Mouse (Mus musculus) heart, adult 2 months (tissue): ENCODE measurements around the gene B430306N03Rik. TPM values are rescaled to one million over a fixed set of nuclear protein-coding genes. Genes with fewer than 3 reads are reported as not detected.

Experiments
- DNase-seq, 2 experiments: peaks; one replicate each; pipeline ENCODE4 v3.0.0; 2021
- H3K27ac ChIP-seq: fragments of 200-600 bp; 2 replicates; pipeline ENCODE4 v1.8.1; 2022
- H3K27me3 ChIP-seq: fragments of 200-500 bp; 2 replicates; pipeline ENCODE4 v1.6.1; 2012; ENCODE audit warnings: mild to moderate bottlenecking, low read length, inconsistent platforms, mixed read lengths; ENCODE audit not compliant: control insufficient read depth, insufficient read depth
- H3K36me3 ChIP-seq: fragments of 200-500 bp; 2 replicates; pipeline ENCODE4 v1.6.1; 2012; ENCODE audit warnings: low read length, inconsistent platforms; ENCODE audit not compliant: control insufficient read depth, insufficient read depth
- H3K4me1 ChIP-seq: fragments of 200-500 bp; 2 replicates; pipeline ENCODE4 v1.6.1; 2011; ENCODE audit warnings: low read length; ENCODE audit not compliant: control insufficient read depth, insufficient read depth
- H3K4me3 ChIP-seq: fragments of 200-600 bp; 2 replicates; pipeline ENCODE4 v1.8.1; 2022
- H3K79me2 ChIP-seq: fragments of 200-500 bp; replicated peaks from 2 replicates; pipeline ENCODE4 v1.6.1; 2012; ENCODE audit warnings: mild to moderate bottlenecking, inconsistent platforms, low read length, moderate library complexity, mixed read lengths; ENCODE audit not compliant: control insufficient read depth, insufficient read depth
- H3K9ac ChIP-seq: fragments of 200-500 bp; 2 replicates; pipeline ENCODE4 v1.6.1; 2012; ENCODE audit warnings: low read depth, mild to moderate bottlenecking, control low read depth, inconsistent platforms, low read length, mixed read lengths
- CTCF ChIP-seq: fragments of 200-600 bp; IDR thresholded peaks from 2 replicates; pipeline ENCODE4 v1.8.1; 2022; ENCODE audit warnings: antibody characterized with exemption, mild to moderate bottlenecking, moderate library complexity
- EP300 ChIP-seq: fragments of 200-500 bp; IDR thresholded peaks from 2 replicates; pipeline ENCODE4 v1.6.1; 2011; ENCODE audit warnings: low read depth, low read length, control low read depth; ENCODE audit not compliant: insufficient read depth
- POLR2A ChIP-seq: fragments of 200-500 bp; IDR thresholded peaks from 2 replicates; pipeline ENCODE4 v1.6.1; 2011; ENCODE audit warnings: mild to moderate bottlenecking, low read depth, low read length, control low read depth; ENCODE audit not compliant: insufficient read depth
- WGBS: fragments of 180-500 bp; shearing (Covaris S2); methylation state at CpG from one replicate; pipeline ENCODE4 v1.1.7; 2018; 5-methylcytosine and 5-hydroxymethylcytosine counted together
- intact Hi-C: fragments of 180-260 bp; cut with DNase I; formaldehyde crosslinking; loops from one replicate; pipeline ENCODE4 v1.15.1; 2025
- polyA plus RNA-seq: library from polyadenylated mRNA; depleted of rRNA; stranded (reverse); fragments of >200 nt; gene quantifications from 2 replicates; pipeline ENCODE4 v1.2.3, GENCODE M21; 2012
- total RNA-seq, 2 experiments: library from RNA; stranded (reverse); gene quantifications; 2 replicates each; pipeline ENCODE4 v1.2.3; 2021

The B430306N03Rik gene
- total and polyA plus RNA-seq, 3 experiments = 0.14 to 0.57 (median 0.55) TPM

DNA sequence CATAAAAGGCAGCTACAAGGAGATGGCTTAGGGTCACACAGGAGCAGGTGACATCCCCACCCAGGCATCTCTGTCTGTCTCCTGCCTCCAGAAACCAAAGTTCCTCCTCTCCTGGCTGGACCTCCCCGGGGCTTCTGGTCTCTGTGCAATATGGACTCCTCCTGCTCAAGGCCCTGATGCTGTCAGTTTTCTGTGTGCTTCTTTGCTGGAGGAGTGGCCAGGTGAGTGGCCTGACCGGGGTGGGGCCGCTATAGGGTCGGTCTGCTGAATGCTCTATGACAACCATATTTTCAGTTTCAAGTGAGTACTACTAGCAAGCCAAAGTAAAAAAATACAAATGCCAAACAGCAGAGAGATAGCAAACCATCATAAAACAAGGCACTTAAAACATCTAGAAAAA, 43.3 kb upstream of the B430306N03Rik start:
- WGBS = 86% methylated on average over 4 of the region's 4 CpGs
- intact Hi-C loops = no loop called here
- Histone ChIP-seq H3K9ac (no peak overlapping the region), H3K27ac (no peak overlapping the region), H3K36me3 (no peaks in the 10 kb centered on the region), H3K4me3 (no peak overlapping the region), H3K79me2 (no peaks in the 10 kb centered on the region), H3K27me3 (no peaks in the 10 kb centered on the region), H3K4me1 (no peaks in the 10 kb centered on the region)
- TF ChIP-seq POLR2A = no peak
- TF ChIP-seq EP300 = no peak
- no peak for TF ChIP-seq CTCF
- DNase-seq = no peak

DNA sequence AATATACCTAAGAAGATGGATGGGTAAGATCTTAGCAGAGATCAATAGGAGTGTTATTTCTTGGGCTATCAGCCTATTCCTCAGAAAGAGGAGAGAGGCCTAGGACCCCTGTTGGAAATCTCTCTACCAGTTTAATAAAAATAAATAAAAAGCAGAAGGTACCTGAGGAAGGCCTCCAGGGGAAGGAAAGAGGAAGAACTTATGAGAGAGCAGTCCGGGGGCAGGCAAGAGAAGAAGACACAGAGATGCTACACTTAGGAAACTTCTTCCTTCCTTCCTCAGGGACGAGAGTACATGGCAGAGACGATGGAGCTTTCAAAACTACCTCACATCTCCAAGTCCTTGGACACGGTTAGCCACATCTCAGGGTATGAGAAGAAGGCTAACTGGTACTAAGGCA, 41.8 kb upstream of the B430306N03Rik start:
- Histone ChIP-seq H3K4me1 (no peaks in the 10 kb centered on the region), H3K9ac (no peak overlapping the region), H3K27me3 (no peaks in the 10 kb centered on the region), H3K36me3 (no peaks in the 10 kb centered on the region), H3K4me3 (no peak overlapping the region), H3K27ac (no peak overlapping the region), H3K79me2 (no peaks in the 10 kb centered on the region)
- intact Hi-C loops = loop anchor here (1.0 to 2.0 kb wide), 2 partner anchors 63 to 329 kb away; no protein-coding TSS in a partner anchor
- TF ChIP-seq POLR2A (no peak), CTCF (no peak), EP300 (no peak)
- WGBS = 68% methylated on average over 4 of the region's 4 CpGs
- DNase-seq = no peak

DNA sequence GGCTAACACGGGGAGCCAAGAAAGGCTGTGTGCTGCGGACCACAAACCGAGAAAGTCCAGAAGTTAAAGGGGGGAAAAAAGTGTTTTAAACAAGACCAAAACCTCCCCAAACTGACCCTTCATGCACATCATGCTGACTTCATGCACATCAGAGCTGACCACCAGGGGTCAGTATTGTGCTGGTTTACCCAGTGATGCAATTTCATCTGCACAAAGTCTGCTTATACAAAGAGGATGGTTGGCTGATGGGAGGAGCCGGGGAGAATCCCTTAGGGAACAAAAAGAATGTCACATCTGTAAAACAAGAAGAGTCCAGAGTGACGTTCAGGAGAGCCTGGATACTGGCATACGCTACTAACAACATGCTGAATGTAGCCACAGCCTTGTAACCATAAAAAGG, 41.1 kb upstream of the B430306N03Rik start:
- intact Hi-C loops = loop anchor here (1.0 to 2.0 kb wide), 2 partner anchors 62 to 328 kb away; no protein-coding TSS in a partner anchor

DNA sequence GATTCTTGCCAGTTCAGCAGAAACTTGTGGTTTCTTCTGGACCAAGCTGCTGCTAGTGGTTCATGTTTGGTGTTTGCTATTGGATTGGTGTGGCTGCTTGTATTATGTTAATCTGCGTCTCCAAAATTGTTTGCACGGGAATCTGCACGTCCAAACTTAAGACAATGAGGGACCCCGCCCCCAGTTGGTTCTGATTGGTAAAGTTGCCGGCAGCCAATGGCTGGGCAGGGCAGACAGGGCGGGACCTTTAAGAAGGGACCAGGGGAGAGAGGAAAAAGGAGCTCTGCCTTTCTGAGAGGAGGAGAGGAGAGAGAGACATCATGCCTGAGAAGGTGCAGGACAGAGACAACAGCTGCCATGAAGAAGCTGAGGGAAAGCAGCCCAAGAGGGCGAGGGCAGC, 40.2 kb upstream of the B430306N03Rik start:
- H3K4me3 ChIP-seq = no peak overlapping the region
- WGBS = 55% methylated on average over 7 of the region's 7 CpGs
- H3K9ac ChIP-seq = no peak overlapping the region
- TF ChIP-seq CTCF = no peak
- no peak for TF ChIP-seq EP300
- TF ChIP-seq POLR2A = no peak
- H3K79me2 ChIP-seq = no peaks in the 10 kb centered on the region
- intact Hi-C loops = loop anchor here (2.0 kb wide), 1 partner anchor 327 kb away; no protein-coding TSS in a partner anchor
- H3K36me3 ChIP-seq = no peaks in the 10 kb centered on the region
- DNase-seq = no peak
- no peak overlapping the region for H3K27ac ChIP-seq
- H3K27me3 ChIP-seq = no peaks in the 10 kb centered on the region
- no peaks in the 10 kb centered on the region for H3K4me1 ChIP-seq

More for the DNA sequence above, 41.1 kb upstream of the B430306N03Rik start:
- 20% methylated on average over 6 of the region's 6 CpGs for WGBS
- Histone ChIP-seq H3K79me2 (no peaks in the 10 kb centered on the region), H3K27me3 (no peaks in the 10 kb centered on the region), H3K27ac (no peak overlapping the region), H3K4me3 (no peak overlapping the region), H3K9ac (no peak overlapping the region), H3K4me1 (no peaks in the 10 kb centered on the region), H3K36me3 (no peaks in the 10 kb centered on the region)
- TF ChIP-seq EP300 (no peak), CTCF (peak; percentile 94), POLR2A (no peak)
- DNase-seq = peak; percentile 68 to 77

DNA sequence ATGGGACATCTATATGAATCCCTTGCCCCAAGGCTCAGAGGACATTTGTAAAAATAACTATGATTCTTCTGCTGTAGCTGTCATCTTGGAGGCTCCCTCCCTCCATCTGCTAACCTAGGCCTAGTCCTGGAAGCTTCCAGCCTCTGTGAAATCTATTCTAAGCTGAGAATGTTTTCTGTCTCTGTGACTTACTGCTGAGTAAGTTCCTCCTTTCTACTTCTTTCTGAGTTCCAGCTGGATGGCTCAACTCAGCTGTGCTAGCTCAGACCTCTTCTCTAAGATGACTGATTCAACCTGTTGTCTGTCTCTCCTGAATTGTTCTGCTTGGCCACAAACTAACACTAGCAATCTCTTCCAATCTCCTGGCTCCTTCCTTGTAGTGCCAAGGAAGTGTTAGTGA, 37.6 kb upstream of the B430306N03Rik start:
- intact Hi-C loops = no loop called here
- Histone ChIP-seq H3K36me3 (no peaks in the 10 kb centered on the region), H3K27me3 (no peaks in the 10 kb centered on the region), H3K4me3 (no peak overlapping the region), H3K9ac (no peak overlapping the region), H3K4me1 (no peaks in the 10 kb centered on the region), H3K27ac (no peak overlapping the region), H3K79me2 (no peaks in the 10 kb centered on the region)
- DNase-seq = no peak
- TF ChIP-seq POLR2A (no peak), EP300 (no peak), CTCF (no peak)

DNA sequence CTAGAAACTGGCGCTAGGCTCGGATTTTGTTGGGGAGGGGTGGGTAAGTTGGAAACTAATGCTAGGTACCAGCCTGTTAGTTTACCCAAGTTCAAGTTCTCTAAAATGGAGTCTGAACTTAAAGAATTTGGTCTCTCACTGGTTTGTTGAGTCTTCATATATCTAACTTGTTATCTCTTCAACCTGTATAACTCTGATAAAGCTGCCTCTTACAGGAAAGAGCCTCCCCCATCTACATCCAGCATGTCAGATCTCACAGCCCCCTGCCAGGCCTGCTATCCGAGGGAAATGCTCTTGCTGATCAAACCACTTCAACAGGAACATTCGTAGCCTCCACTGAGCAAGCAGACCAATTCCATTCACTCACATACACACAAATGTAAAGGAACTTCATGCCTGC, 36.9 kb upstream of the B430306N03Rik start:
- no peak for DNase-seq
- intact Hi-C loops = no loop called here
- no peak for TF ChIP-seq POLR2A
- no peak for TF ChIP-seq CTCF
- TF ChIP-seq EP300 = no peak

More for the DNA sequence above, 36.9 kb upstream of the B430306N03Rik start:
- Histone ChIP-seq H3K36me3 (no peaks in the 10 kb centered on the region), H3K27ac (no peak overlapping the region), H3K9ac (no peak overlapping the region), H3K4me1 (no peaks in the 10 kb centered on the region), H3K4me3 (no peak overlapping the region), H3K27me3 (no peaks in the 10 kb centered on the region), H3K79me2 (no peaks in the 10 kb centered on the region)
- 71% methylated on average over 4 of the region's 4 CpGs for WGBS
